Mouse (Mus musculus) spleen, postnatal 36 days (tissue): ENCODE measurements around the gene Trip6.

ENCODE experiments used
- DNase-seq, 2 experiments: peaks; one replicate each; pipeline ENCODE4 v3.0.0; 2022; ENCODE audit warnings: low spot score in 2 of 2, mixed read lengths in 1 of 2

Trip6 gene

DNA sequence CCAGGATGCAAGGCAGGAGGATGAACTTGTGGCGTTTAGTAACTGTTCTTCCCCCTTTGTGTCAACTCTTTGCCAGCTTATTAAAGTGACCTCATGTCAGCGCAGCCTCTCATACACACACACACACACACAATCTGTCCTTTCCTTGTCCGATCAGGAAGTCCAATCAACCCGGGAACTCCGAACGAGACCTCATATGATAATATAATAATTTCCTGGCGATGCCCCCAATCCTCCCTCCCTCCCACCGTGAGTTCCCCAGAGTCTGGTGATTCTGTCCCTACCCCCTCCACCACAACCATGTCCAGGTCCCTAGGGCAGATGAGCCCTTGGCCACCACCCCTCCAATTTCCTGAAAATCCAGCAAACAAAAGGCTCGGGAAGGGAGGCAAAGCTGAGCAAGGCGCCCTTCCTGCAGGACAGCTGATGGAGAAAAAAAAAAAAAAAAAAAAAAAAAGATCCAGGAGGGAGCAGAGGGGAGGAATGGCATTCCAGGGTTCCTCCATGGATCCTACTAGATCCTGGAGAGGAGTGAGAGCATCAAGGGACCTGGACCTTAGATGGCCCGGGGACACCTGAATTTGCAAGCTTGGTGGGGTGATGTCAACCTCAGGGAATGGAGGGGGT lies 24.6 kb upstream of the Trip6 start:
- DNase-seq, result no peak

DNA sequence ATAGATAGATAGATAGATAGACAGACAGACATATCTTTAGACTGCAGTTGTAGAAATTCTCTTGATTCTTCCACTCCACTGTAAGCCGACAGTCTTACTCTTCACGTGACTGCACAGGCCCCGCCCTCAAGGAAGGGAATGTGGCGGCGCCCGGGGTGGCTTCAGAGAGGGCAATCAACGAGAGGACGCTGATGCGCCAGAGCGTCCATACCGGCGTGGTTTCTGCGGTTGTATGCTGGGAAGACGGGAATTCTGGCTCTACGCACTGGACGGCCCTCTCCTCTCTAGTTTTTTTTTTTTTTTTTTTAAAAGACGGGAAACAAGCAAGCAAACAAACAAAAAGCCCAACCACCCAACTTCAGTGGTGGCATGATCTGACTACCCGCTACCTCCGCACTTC lies 24.1 kb upstream of the Trip6 start:
- DNase-seq, result peak; percentile 84 to 89

DNA sequence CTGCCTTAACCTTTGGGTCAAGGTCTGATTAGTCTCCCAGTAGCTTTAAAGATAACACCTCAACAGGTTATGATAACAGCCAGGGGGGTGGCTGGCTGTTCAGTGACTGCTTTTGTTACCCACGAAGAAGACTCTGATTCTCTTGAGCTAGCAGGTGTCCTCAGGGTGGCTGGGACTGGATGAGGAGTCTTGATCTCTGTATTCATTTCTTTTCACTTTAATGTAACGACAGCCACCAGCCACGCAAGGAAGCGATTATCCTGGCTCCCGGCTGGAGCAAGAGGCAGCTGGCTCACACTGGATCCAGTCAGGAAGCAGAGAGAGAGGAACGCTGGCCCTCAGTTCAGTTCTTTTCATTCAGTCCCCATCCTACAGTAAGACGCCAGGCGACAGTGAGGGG lies 23.0 kb upstream of the Trip6 start:
- no peak for DNase-seq

DNA sequence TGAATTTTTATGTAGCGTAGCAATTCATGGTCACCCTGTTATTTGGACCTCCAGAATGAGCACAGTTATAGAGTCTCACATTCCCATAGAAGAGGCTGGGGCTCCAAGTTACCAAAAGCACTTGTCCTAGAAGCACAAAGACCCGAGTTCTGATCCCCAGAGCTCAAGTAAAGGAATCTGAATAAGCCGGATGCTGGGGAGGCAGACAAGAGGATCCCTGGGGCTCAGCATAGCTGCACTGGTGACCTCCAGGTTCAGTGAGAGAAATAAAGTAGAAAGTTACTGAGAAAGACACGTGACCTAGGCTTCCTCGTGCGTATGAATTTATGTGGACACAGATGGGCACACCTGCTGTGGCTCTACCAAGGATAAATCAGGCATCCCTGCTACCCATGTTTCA lies 20.9 kb upstream of the Trip6 start:
- DNase-seq, result no peak

DNA sequence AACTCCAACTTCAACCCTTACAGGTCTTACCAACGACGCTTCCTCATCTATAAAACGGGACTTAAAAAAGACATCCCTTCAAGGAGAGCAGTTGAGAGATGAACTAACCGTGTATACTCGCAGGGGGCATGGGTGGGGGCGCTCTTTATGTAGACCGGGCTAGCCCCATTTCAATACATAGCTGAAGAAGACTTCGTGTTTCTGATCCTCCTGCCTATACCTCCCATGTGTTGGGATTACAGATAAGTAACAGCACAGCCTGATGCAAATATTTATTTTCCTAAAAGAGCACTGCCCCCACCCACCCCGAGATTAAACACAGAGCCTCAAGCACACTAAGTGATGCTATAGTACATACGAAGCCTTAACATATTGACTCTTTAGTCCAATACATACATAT lies 20.1 kb upstream of the Trip6 start:
- no peak for DNase-seq

DNA sequence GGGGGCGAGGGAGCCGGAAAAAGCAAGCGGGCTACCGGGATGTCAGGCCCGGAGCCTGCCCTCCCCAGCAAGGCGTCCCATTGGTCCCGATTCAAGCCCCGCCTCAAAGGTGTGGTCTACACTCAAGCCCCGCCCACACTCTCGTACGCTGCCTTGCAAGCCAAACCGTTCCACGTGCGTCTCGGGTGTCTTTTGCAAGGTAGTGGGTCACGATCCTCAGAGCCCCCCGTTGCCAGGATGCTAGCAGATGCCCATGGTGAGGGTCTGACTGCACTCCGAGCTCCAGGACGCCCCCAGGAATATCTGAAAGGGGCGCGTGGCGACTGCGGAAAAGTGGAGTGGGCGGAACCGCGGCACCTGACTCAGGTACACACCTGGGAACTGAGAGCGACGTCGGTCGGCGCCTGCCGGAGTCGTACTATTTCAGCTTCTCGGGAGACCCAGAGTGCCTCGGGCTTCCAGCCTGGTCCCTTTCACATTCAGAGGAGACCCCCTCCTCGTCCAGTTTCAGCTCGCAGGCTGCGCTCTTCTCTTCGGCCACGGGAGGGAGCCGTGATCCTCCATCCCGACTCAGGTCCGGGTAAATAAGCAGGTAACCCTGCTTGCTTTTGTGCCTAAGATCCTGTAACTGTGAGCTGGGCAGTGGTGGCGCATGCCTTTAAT lies 19.4 kb upstream of the Trip6 start, which contains the start of gene Slc12a9:
TSS of gene Slc12a9 (minus strand) at position 86 of the 663 bp plus-strand sequence.
- DNase-seq, result peak; percentile 92 to 94

DNA sequence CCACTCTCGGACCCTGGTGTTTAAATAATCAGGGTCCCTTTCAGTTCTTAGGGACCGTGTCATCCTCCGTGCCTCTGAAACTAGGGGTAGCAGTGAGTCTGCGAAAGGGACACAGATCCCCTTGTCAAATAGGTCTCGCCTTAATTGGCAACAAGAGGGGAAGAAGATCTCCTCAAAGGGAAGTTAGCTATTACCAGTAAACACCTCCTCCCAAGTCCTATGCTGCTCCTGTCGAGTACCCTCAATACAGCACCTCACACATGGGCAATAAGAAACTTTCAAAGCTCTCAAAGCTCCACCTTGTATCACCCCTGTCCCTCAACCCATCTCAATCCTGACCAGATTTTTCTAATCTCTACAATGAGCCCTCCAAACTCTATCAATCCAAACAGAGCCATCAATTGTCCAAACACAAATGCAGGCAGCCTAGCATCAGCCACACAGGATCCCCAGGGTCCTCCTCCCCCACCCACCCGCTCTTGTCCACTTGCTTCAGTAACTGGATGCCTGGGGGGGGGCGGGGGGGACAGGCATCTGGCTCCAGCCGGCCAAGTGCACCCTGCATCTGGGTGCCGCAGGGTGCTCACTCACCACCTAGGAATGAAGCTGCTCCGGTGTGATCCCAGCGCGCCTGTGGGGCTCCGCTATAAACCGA lies 18.8 kb upstream of the Trip6 start:
- DNase-seq, result no peak

DNA sequence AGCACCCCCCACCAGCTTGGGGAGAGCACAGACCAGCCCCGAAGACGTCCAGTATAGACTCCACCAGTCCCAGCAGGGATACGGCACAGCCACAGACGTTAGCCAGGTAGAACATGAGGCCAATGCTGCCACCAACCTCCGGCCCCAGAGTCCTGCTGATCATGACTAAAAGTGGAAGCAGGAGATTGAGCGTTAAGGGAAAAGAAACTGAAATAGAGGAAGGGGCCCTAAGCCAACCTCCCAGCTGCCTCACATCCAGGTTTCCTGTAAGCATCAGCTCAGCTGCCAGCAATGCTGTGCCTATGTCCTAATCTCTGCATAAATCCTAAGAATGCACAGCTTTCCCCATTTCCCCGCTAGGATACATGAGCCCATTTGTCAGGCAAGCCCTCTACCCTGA lies 16.7 kb upstream of the Trip6 start:
- no peak for DNase-seq

DNA sequence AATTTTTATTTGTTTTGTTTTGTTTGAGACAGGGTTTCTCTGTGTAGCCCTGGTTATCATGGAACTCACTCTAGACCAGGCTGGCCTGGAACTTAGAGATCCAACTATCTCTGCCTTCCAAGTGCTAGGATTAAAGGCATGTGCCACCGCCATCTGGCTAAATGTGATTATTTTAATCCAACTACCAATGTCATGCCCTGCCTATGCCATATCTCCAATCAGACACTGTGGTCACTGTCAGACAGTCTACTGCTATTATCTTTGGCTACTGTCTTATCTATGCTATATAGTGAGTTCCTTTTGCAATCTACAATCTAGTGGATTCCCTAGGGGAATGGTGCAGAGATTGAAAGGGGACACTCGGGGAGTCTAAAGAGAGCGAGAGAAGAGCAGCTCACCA lies 6.8 kb upstream of the Trip6 start:
- DNase-seq, result no peak

DNA sequence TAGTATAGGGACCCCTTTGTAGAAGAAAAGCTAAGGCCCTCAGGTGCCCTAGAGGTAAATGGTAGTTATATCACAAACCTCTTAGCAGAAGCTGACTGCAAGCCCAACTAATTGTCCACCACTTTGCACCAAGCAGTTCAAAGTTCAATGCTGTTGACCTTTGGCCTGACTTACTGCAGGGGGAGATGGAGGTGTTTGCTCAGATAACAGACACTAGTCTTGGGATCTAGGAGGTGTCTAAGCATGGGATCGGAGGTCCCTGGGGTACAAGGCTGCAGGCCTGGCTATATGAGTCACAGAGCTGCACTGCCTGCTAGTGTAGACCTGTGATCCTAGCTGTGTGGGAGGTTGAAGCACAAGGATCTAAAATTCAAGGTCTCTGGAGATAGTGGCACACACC lies 4.4 kb upstream of the Trip6 start:
- DNase-seq, result no peak

DNA sequence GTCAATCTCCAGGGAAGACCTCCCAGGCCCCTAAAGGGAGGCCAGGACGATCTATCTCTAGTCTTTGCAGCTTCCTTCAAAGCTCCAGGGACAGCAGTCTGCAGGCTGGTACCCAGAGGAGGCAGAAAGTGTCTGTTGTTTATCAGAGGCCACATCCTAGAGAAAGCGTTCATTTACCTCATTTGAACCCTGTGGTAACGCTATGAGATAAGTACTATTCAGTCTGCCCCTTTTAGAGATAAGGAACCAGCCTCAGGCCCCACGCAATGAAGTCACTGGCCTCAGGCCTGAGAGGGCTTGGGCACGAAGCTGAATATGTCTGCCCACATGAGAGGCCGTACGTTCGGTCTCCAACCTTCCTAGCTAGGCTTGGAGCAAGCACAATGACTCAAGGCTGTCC lies 3.2 kb upstream of the Trip6 start:
- no peak for DNase-seq

DNA sequence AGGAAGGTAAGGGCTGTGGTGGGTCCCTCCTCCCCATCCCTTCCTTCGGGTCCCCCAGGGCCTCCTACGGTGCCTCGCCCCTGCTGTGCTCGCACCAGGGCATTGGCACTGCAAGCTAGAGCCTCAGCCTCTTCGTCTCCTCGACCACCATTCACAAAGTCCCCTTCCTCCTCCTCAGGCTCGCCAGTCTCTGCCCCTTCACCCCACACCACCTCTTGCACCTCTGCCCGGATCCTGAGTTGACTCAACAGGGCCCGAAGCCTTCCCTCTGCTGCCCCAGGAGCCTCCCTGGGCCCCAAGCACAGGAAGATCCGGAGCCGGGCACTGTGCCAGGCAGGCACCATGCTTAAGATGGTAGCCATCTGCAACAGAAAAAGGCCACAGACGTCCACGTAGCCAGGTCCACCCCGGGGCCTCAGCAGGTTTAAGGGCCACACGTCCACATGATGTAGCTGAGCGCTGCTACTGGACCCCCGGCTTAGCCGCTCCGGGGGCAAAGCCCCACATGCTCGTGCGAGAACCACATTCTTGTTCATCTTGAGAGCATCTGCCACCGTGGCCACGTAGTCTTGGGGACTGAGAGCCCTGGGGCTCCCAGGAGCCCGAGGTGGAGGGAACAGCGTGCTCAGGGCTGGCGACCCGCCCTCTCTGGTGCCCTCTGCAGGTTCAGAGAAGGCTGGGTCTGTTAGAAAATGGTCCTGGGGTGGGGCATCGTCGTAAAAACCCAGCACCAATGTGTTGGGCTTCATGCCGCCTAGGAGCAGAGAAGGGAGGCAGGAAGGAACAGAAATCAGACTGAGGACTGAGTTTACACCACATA lies 1.1 kb upstream of the Trip6 start:
- no peak for DNase-seq

DNA sequence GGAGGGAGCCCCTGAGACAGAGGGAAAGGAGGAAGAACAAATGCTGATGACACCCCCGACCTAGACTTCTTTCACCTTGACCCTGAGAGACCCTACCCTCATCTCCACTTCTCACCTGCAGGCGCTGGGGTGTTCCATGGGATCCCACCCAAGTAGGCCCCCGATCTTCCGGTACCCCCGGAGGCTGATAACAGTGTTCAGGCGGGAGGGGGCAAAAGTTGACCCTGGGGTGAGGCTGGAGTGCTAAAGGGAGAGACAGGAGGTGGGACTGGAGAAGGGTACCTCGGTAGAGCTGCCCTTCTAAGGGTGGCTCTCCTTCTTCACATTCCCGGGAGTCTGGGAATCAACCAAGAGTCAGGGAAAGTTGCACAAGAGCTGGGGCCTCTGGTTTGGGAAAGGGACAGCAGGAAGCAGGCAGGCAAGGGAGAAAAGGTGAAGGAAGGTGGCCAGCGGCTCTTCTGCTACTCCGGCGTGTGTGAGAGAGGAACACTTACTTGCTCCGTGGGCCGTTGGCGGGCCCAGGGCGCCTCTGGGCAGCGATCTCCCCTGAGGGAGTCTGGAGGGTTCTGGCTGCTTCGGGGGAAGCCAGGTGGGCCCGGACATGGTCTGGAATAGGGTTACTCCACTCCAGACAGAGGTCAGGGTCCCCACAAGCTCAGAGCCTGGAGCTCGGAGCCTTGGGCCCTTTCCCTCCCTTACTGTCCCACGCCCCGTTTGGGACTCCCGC lies 575 bp downstream of the Trip6 start:
- DNase-seq, result no peak

DNA sequence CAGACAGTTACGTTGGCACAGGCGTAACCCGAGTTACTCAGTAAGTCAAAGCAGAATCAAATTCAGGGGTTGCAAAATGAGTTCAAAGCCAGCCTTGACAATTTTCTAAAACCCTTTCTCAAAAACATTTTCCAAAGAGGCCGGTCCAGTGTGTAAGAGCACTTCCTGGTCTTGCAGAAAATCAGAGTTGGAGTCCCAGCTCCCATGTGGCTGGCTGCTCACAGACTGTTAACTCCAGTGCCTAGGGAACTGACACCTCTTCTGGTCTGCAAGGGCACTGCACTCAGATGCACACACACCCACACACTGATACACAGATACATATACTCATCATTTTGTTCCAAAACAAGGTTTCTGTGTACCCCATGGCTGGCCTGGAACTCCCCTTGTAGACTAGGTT lies 5.8 kb downstream of the Trip6 start:
- no peak for DNase-seq

DNA sequence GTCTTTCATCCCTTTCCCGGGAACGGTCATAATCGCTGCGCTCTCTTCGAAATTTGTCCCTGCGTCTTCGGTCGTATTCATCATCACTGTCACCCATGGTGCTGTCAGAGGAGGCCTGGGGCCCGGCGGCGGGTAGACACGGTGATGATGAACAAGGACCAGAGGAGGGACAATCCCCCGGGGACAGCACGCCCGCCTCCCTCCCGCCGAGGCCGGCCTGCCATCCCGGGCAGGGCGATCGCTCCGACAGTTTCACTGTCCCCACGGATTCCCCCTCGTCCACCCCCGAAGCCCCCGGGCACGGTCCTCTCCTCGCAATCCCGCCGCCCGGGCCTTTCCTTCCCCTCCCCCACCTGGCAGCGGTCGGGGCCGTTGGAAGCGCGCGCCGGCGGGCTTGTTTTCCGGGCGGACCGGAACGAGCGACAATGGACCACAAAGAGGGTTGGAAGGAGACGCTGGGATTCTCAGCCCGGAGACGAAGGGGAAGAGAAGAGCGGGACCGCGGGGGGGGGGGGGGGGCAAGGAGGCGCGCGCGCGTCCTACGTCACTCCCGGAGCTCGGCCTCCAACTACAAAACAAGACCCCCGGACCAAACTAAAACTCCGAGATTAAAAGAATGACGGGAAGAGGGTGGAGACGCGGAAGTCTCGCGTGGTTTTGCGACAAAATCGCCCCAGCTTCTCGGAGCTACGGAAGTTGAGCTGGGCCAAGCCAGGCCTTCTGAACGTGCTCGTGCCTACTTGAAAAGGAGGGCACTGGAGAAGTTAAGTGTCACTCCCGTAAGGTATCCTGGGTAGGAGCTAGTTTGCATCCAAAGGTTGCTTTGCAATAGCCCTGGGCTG lies 6.9 kb downstream of the Trip6 start, which contains the start of gene Srrt:
TSS of gene Srrt (minus strand) at position 604 of the 842 bp plus-strand sequence.
- DNase-seq, result peak; percentile 90 to 92

DNA sequence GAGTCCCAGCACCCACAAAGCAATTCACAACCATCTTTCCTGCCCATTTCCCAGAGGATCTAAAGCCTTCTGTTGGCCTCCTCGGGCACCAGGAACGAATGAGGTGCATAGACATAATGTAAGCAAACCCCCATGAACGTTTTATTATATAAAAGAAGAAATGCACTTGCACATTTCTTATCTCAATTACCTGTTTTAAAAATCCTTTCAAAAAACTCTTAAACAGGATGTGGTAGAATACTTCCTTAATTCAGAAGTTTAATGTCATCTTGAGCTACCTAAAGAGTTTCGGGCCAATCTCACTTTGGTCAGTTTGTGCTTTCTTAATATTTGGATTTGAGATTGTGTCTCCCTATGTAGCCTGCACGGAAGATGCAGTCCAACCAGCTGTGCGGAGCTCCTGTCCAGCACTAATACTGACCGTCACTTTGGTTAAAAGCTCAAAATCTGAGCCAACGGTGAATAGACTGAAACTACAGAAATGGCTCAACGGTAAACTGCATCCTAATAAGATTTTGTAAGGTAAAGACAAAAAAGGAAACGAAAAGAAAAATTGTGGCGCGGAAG lies 7.7 kb downstream of the Trip6 start:
- no peak for DNase-seq

DNA sequence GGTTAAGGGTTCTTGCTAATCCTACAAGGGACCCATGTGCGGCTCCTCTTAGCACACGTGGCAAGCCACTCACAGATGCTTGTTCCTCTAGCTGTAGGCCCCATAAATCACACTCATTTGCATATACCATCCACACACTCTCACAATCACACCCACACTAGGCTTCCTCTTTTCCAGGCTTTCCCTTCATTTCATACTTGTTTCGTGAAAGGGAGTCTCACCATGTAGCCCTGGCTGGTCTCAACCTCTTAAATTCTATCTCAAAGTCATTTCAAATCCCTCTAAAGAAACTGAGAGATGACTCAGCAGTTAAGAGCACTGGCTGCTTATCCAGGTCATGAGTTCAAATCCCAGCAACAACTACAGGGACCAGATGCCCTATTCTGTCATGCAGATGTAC lies 8.4 kb downstream of the Trip6 start:
- no peak for DNase-seq

DNA sequence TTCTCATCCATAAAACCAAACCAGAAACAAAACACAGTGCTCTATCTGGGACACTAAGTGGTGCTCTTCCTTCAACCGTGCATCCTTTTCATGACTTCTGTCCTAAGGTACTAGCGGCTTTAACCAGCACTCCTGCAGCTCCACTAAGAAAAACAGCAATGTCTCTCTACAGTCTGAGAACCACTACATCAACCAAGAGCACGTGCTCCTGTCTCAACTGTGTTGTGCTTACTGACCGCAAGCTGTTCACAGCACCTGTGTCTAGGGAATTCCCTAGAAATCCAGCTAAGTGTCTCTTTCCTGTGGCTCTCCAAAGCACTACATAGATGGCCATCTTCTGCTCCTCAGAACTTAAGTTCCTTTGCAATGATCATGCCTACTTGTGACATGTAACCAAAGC lies 9.4 kb downstream of the Trip6 start:
- no peak for DNase-seq

DNA sequence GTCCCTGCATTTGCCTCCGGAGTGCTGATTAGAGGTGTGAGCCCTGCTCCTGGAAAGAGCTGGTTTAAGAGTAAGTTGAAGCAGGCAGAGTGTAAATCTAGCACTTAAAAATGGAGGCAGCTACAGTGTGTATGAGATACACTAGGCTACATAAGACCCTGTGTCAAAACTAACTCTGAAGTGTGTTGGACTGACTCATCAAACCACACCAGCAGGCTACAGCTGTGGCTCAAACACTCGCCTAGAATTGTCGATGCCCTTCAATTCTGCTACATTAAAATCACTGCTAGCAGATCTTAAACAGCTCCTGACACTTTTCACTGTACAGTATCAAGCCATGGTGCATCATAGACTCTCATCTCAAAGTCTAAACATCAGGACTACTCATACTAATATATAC lies 10.0 kb downstream of the Trip6 start:
- no peak for DNase-seq

DNA sequence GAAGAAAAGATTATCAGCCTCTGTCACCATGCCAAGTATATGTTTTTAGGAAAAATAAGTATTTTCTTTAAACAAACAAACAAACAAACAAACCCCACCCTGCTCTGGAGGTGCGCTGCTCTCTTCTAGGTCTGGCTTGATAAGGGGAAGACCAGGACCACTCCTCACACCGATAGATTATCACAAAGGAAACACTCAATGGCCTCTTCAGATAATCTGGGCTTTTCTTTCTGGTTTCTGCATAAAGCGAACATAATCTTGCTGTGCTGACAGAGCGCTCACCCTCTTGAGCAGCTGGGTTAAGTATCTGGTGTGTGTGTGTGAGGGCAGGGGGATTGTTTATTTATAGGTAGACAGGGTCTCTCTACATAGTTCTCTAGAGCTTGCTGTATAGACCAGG lies 10.6 kb downstream of the Trip6 start:
- no peak for DNase-seq
